Mouse (Mus musculus) spleen, adult 2 months (tissue): ENCODE measurements around the gene Gclm.

Experiments
- CTCF ChIP-seq: fragments of 200-500 bp; IDR thresholded peaks from 2 replicates; pipeline ENCODE4 v1.5.1; 2011; ENCODE audit warnings: mild to moderate bottlenecking, inconsistent platforms; ENCODE audit not compliant: insufficient read depth, insufficient read length, insufficient replicate concordance; ENCODE audit errors: extremely low read depth
- POLR2A ChIP-seq: fragments of 200-500 bp; IDR thresholded peaks from 2 replicates; pipeline ENCODE4 v1.6.1; 2011; ENCODE audit warnings: low read depth, low read length, inconsistent platforms

DNA sequence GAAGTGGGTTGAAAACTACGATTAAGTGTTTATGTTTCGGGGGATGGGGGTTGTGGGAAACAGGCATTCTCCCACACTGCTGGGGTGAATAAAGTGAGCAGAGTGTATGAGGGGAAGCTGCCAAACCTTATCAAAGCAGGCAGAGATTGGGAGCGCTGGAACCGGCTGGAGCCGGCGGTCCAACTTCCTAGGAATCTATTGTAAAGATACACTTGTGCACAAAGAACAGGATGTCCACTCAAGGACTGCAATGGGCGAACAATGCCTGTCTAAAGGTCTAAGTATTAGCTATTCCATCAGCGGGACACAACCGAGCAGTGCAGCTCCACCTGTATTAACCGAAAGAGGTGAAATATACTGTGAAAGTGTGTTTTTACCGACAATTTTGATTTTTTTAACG lies 46.5 kb downstream of the Gclm start:
- no peak for TF ChIP-seq CTCF
- no peak for TF ChIP-seq POLR2A
